Mouse (Mus musculus) erythroid progenitor cell, adult 5-6 weeks (primary cell): ENCODE measurements around the gene Edc3. TPM values are rescaled to one million over a fixed set of nuclear protein-coding genes. Genes with fewer than 3 reads are reported as not detected.

ENCODE experiments used
- ATAC-seq: replicated peaks from 2 replicates; pipeline ENCODE4 v1.8.0; 2016; ENCODE audit warnings: moderate number of reproducible peaks, mild to moderate bottlenecking, moderate TSS enrichment, inconsistent platforms; ENCODE audit not compliant: poor library complexity, low FRiP score, severe bottlenecking
- total RNA-seq, 2 experiments: library from RNA; stranded (forward) in 1 of 2; stranded (reverse) in 1 of 2; fragments of 150-400 nt in 1 of 2; fragments of 186-747, 209-891 nt in 1 of 2; gene quantifications; 2 replicates each; pipeline versions ENCODE4 v1.2.3 to v1.2.4; 2015 to 2017; ENCODE audit warnings: low replicate concordance in 2 of 2

The Edc3 gene
- total RNA-seq, 2 experiments from 2014 or later: 2.8 to 7.5 TPM

DNA sequence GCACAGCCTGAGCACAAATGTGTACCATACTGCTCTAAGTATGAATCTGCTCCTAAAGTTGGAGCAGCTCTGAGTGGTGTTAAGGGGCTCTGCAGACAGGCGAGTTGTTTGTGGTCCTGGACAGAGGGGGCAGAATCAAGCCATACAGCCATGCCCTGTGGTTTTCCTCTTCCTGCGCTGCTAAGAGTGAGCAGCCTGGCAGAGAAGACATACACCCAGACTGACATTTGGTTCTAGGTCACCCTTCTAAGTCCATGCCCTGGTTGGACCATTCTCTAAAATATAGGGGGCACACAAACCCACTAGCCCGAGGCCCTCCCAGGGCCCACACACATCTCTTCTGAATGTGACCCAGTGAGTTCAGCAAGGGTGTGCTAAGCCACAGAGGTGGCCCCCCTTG lies 81.4 kb downstream of the Edc3 start:
- no peak for ATAC-seq

DNA sequence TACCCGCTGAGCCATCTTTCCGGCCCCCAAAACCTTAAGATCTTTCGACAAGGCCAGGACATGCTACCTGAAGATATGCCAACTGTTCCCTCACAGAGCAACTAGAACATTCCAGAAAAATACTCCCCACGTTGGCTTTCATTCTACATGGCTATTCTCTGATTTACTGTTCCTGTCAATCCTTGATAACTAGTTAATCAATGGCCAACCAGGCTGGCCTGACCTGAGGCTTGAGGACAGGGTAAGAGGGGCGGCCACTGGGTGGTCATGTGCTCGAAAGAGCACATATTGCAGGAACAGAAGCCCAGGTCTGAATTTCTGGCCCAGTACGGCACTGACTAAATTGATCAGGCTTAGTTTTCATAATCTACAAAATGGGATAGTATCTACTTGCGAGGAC lies 89.1 kb downstream of the Edc3 start:
- ATAC-seq: no peak

DNA sequence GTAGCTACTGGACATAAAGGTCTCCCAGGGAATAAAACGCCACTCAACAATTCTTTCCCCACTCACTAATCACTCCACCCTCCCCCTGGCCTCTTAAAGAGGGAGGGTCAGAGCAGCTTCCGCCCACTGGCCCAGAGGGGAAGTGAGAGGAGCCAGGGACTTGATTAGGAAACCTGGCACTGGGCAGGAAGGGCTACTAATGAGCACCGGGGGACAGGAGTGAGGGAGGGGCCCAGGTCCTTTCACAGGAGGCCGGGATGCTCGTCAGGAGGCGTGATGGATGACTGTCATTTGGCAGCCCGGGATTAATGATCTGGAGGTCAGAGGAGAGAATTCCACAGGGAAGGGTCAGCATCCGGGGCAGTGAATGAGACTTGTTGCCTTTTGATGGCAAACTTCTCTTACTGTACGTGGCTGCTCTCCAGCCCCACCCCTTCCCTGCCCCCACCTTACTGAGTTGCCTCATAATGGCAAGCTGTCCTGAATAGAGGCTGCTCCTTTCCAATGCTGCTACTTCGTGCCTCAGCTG lies 90.4 kb downstream of the Edc3 start:
- ATAC-seq: no peak

- ATAC-seq: no peak
Observed at GRCm38 (mm10) chr9:57800325-57800975, 92.1 kb downstream of the Edc3 start.

Other genes starting within 250 kb of the Edc3 start
- 0.84 TPM in 1 of 2 replicates, not detected in the other for gene Scamp5, start 240.5 kb upstream of the Edc3 start, total RNA-seq (2015; ENCODE audit: low replicate concordance)
- gene Scamp5, start 240.5 kb upstream of the Edc3 start, total RNA-seq (2017; ENCODE audit: low replicate concordance): 1.2 TPM in 2 replicates
- gene Rpp25, start 204.5 kb upstream of the Edc3 start, total RNA-seq (2015; ENCODE audit: low replicate concordance): not detected in 2 replicates
- not detected in 2 replicates for gene Rpp25, start 204.5 kb upstream of the Edc3 start, total RNA-seq (2017; ENCODE audit: low replicate concordance)
- 138 and 226 TPM in 2 replicates for gene Cox5a, start 187.3 kb upstream of the Edc3 start, total RNA-seq (2015; ENCODE audit: low replicate concordance)
- gene Cox5a, start 187.3 kb upstream of the Edc3 start, total RNA-seq (2017; ENCODE audit: low replicate concordance): 34.4 and 38.2 TPM in 2 replicates
- 2.9 and 5.0 TPM in 2 replicates for gene Fam219b, start 171.0 kb upstream of the Edc3 start, total RNA-seq (2015; ENCODE audit: low replicate concordance)
- 3.5 and 5.9 TPM in 2 replicates for gene Fam219b, start 171.0 kb upstream of the Edc3 start, total RNA-seq (2017; ENCODE audit: low replicate concordance)
- 1.7 and 4.0 TPM in 2 replicates for gene Mpi, start 155.8 kb upstream of the Edc3 start, total RNA-seq (2015; ENCODE audit: low replicate concordance)
- gene Mpi, start 155.8 kb upstream of the Edc3 start, total RNA-seq (2017; ENCODE audit: low replicate concordance): 0.26 and 1.4 TPM in 2 replicates
- gene Scamp2, start 147.6 kb upstream of the Edc3 start, total RNA-seq (2015; ENCODE audit: low replicate concordance): 23.8 and 28.1 TPM in 2 replicates
- 10.0 and 12.1 TPM in 2 replicates for gene Scamp2, start 147.6 kb upstream of the Edc3 start, total RNA-seq (2017; ENCODE audit: low replicate concordance)
- 1.1 and 3.4 TPM in 2 replicates for gene Ulk3, start 119.1 kb upstream of the Edc3 start, total RNA-seq (2015; ENCODE audit: low replicate concordance)
- gene Ulk3, start 119.1 kb upstream of the Edc3 start, total RNA-seq (2017; ENCODE audit: low replicate concordance): 0.98 and 5.9 TPM in 2 replicates
- gene Cplx3, start 102.3 kb upstream of the Edc3 start, total RNA-seq (2015; ENCODE audit: low replicate concordance): not detected in 2 replicates
- not detected in 2 replicates for gene Cplx3, start 102.3 kb upstream of the Edc3 start, total RNA-seq (2017; ENCODE audit: low replicate concordance)
- not detected in 2 replicates for gene Lman1l, start 87.8 kb upstream of the Edc3 start, total RNA-seq (2015; ENCODE audit: low replicate concordance)
- not detected in 2 replicates for gene Lman1l, start 87.8 kb upstream of the Edc3 start, total RNA-seq (2017; ENCODE audit: low replicate concordance)
- 34.6 and 46.1 TPM in 2 replicates for gene Csk, start 54.9 kb upstream of the Edc3 start, total RNA-seq (2015; ENCODE audit: low replicate concordance)
- 46.2 and 46.5 TPM in 2 replicates for gene Csk, start 54.9 kb upstream of the Edc3 start, total RNA-seq (2017; ENCODE audit: low replicate concordance)
- not detected in 2 replicates for gene Cyp1a2, start 24.8 kb upstream of the Edc3 start, total RNA-seq (2015; ENCODE audit: low replicate concordance)
- not detected in 2 replicates for gene Cyp1a2, start 24.8 kb upstream of the Edc3 start, total RNA-seq (2017; ENCODE audit: low replicate concordance)
- gene Cyp1a1, start 20.6 kb upstream of the Edc3 start, total RNA-seq (2015; ENCODE audit: low replicate concordance): not detected in 2 replicates
- not detected in 2 replicates for gene Cyp1a1, start 20.6 kb upstream of the Edc3 start, total RNA-seq (2017; ENCODE audit: low replicate concordance)
- 237 and 278 TPM in 2 replicates for gene Clk3, start 57.3 kb downstream of the Edc3 start, total RNA-seq (2015; ENCODE audit: low replicate concordance)
- gene Clk3, start 57.3 kb downstream of the Edc3 start, total RNA-seq (2017; ENCODE audit: low replicate concordance): 247 and 348 TPM in 2 replicates
- 7.1 and 8.3 TPM in 2 replicates for gene Arid3b, start 128.3 kb downstream of the Edc3 start, total RNA-seq (2015; ENCODE audit: low replicate concordance)
- gene Arid3b, start 128.3 kb downstream of the Edc3 start, total RNA-seq (2017; ENCODE audit: low replicate concordance): 0.83 and 1.8 TPM in 2 replicates
- 16.2 and 33.1 TPM in 2 replicates for gene Ubl7, start 202.4 kb downstream of the Edc3 start, total RNA-seq (2015; ENCODE audit: low replicate concordance)
- 13.8 and 15.0 TPM in 2 replicates for gene Ubl7, start 202.4 kb downstream of the Edc3 start, total RNA-seq (2017; ENCODE audit: low replicate concordance)
- gene Sema7a, start 231.6 kb downstream of the Edc3 start, total RNA-seq (2015; ENCODE audit: low replicate concordance): 0.42 TPM in 1 of 2 replicates, not detected in the other
- gene Sema7a, start 231.6 kb downstream of the Edc3 start, total RNA-seq (2017; ENCODE audit: low replicate concordance): 0.64 TPM in 1 of 2 replicates, not detected in the other